Mouse (Mus musculus): ENCODE results near the gene Anapc15.

DNA sequence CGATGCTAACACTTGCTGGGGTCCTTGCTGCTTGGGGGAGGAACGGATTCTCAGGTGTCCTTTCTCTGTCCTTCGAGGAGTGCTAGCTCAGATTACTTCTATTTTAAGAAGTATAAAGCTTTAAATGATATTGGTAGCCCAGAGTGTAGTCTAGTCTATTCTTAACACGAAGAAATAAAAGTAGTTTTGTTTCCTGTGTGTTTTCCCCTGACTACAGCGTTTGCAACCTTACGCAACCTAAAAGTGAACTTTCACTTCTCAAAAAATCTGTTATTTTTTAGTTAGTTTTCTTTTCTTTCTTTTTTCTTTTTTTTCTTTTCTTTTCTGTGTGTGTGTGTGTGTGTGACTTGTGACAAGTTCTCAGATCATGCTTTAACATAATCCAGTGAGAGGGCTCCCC, 11.8 kb upstream of the Anapc15 start:
- TF ChIP-seq TAL1 (conservative IDR thresholded peaks at IDR 0.05; ENCODE audit: low read depth, low read length) (no peak), CTCF (IDR thresholded peaks at IDR 0.05; ENCODE audit: low read depth, low read length) (no peak), POLR2AphosphoS5 (IDR thresholded peaks at IDR 0.05; ENCODE audit: insufficient replicate concordance, low read depth, low read length) (no peak), GATA1 (IDR thresholded peaks at IDR 0.05; ENCODE audit: borderline replicate concordance, low read length) (no peak), GATA2 (IDR thresholded peaks at IDR 0.05; ENCODE audit: borderline replicate concordance, low read depth, low read length) (no peak)

Measured in G1E (cell line).